Mouse (Mus musculus) kidney, adult 2 months (tissue): ENCODE results near the gene Sf1.

Source experiments
- CTCF ChIP-seq: fragments of 200-500 bp; conservative IDR thresholded peaks from 2 replicates; pipeline ENCODE4 v1.5.1; 2011; ENCODE audit warnings: low read depth, mild to moderate bottlenecking, control low read depth, low read length, moderate library complexity, mixed read lengths; ENCODE audit not compliant: insufficient read depth, insufficient read length
- POLR2A ChIP-seq: fragments of 200-500 bp; IDR thresholded peaks from one replicate; pipeline ENCODE4 v1.6.1; 2011; ENCODE audit warnings: low read depth, low read length, control low read depth

DNA sequence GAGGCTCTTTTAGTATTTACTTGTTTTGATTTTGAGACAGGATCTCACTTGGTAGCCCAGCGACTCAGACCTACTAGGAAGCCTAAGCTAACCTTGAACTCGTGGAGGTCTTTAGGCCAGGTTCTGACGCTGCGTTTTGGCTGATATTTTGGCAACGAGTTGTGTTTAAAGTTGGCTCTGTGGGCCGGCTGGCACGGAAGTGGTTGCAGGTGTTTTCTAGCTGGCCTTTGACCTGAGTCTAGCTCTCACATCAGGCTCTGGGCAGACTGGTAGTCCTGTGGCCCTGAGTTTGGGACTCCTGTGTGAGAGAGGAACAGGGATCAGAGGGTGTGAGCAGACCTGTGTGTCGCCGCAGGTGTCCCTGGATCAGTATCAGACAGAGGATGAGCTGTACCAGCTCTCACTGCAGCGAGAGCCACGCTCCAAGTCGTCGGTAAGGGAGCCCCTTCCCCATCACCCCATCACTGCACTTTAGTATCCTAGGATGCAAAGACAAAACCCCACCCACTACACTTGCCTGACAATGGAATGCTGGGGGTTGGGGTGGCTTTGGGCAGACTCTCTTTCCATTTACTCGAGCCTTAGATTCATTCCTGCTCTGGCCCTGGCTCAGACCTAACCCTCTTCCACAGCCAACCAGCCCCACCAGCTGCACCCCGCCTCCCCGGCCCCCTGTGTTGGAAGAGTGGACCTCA, 44.5 kb downstream of the Sf1 start:
- no peak for TF ChIP-seq CTCF
- TF ChIP-seq POLR2A, result no peak
